Mouse (Mus musculus) bone marrow macrophage, adult 2 months (primary cell): ENCODE data around the gene Smndc1.

Experiments
- CTCF ChIP-seq: IDR thresholded peaks from 2 replicates; pipeline ENCODE4 v1.5.1; 2012; ENCODE audit warnings: low read depth, mild to moderate bottlenecking, low read length, moderate library complexity
- POLR2A ChIP-seq: IDR thresholded peaks from 2 replicates; pipeline ENCODE4 v1.6.1; 2012; ENCODE audit warnings: mild to moderate bottlenecking, low read depth, low read length, borderline replicate concordance

DNA sequence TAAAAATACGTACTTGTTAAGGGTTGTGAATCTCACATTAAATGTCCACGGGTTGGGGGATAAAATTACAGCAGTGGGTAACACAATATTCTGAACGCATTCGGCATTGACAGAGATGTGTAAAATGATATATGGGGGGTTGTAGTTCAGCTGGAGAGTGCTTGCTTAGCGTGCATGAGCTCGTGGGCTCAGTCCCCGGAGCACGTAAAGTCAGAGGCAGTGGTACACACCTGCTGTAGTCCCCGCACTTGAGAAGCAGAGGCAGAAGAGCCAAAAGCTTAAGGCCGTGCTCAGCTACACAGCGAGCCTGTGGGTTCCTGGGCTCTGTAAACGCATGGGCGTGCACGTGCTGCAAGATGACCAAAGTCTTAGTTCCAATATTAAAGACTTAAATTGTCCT is 44.6 kb downstream of the Smndc1 start:
- TF ChIP-seq POLR2A (no peak), CTCF (no peak)
